In the genomic region with DNA sequence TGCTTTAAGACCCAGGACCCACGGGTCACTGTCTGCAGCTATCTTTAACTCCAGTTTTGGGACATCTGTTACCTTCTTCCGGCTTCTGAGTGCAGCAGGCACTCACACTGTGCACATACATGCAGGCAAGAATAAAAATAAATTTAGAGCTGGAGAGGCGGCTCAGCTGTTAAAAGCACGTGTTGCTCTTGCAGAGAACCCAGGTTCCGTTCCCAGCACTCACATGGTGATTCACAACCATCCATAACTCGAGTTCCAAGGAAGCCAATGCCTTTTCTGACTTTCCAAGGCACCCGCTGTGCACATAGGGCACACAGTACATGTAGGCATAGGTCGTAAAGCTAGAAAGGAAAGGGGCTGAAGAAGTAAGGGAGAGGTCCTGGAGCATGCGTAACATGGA, we compare ENCODE assay signal across 23 mouse cellular contexts.
"Had no signal": no experiment of that assay in that cellular context is flagged by ENCODE, and none has a peak within 500 bp of the region (broad histone marks: within the 10 kb centered on the region; RNA-seq: fewer than 3 reads in every experiment).

No protein-coding gene starts in this region.

- H3K4me1 ChIP-seq: intestine, embryonic 15.5 days; limb, embryonic 10.5 days; limb, embryonic 12.5 days had no signal

- H3K4me3 ChIP-seq: gastrocnemius, adult 2 months; heart, adult 2 months; heart, embryonic 13.5 days; heart, embryonic 15.5 days; hindbrain, embryonic 10.5 days; hindbrain, embryonic 12.5 days; intestine, embryonic 15.5 days; limb, embryonic 10.5 days; limb, embryonic 12.5 days had no signal

- H3K27me3 ChIP-seq: heart, embryonic 13.5 days; heart, embryonic 15.5 days; hindbrain, embryonic 12.5 days; intestine, embryonic 15.5 days; limb, embryonic 12.5 days had no signal

- H3K27ac ChIP-seq: heart, adult 2 months; hindbrain, embryonic 10.5 days; hindbrain, embryonic 12.5 days; hindbrain, embryonic 14.5 days; intestine, embryonic 15.5 days; limb, embryonic 10.5 days; limb, embryonic 12.5 days had no signal

- H3K36me3 ChIP-seq: heart, embryonic 13.5 days; heart, embryonic 15.5 days; hindbrain, embryonic 10.5 days; hindbrain, embryonic 12.5 days; intestine, embryonic 15.5 days; limb, embryonic 10.5 days; limb, embryonic 12.5 days had no signal

- H3K4me2 ChIP-seq: heart, embryonic 15.5 days; hindbrain, embryonic 12.5 days; hindbrain, embryonic 14.5 days; intestine, embryonic 15.5 days; limb, embryonic 12.5 days; liver, embryonic 11.5 days had no signal

- DNase-seq: gastrocnemius, adult 2 months; gastrocnemius, postnatal 10 days; gastrocnemius, postnatal 25 days; heart, adult 2 months; heart, postnatal 14 days; heart, postnatal 36 days; kidney, adult 18-20 months; kidney, adult 8-10 months; kidney, postnatal 10 days; kidney, postnatal 25 days; liver had no signal

- ATAC-seq: forebrain, embryonic 16.5 days; inflammation-experienced regulatory T-cells, adult 6 months; intestine, embryonic 15.5 days; intestine, postnatal 0 days had no signal

- H3K9me3 ChIP-seq: heart, embryonic 13.5 days; heart, embryonic 15.5 days; hindbrain, embryonic 10.5 days; hindbrain, embryonic 12.5 days; intestine, embryonic 15.5 days; limb, embryonic 10.5 days; limb, embryonic 12.5 days had no signal

- H3K9ac ChIP-seq: hindbrain, embryonic 12.5 days; hindbrain, embryonic 14.5 days; intestine, embryonic 15.5 days; limb, embryonic 12.5 days had no signal
